Mouse (Mus musculus): ENCODE results near the gene Pik3ca.

Gene Pik3ca

GRCm38 (mm10) chr3:32397461-32398174 lies at the start of gene Pik3ca:
Gene Pik3ca (plus strand): TSS chr3:32397671.
- DNase-seq: peak; percentile 66

DNA sequence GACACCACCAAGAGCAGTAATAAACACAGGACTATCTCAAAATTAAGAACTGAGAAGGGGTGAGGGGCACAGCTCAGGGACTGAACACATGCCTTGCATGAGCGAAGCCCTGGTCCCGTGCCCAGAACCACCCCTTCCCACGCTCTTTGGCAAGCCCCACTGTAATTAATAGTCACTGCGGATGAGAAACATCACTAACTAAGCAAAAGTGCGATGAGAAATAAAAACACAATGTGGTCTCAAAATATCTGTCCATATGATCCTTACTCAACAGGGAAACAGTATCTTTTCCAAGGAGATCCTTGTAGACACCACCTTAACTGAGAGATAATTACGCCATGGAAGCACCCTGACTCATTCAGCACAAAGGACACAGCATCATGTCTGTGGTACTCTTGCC lies 49.6 kb upstream of the Pik3ca start:
- peak; percentile 50 for DNase-seq

DNA sequence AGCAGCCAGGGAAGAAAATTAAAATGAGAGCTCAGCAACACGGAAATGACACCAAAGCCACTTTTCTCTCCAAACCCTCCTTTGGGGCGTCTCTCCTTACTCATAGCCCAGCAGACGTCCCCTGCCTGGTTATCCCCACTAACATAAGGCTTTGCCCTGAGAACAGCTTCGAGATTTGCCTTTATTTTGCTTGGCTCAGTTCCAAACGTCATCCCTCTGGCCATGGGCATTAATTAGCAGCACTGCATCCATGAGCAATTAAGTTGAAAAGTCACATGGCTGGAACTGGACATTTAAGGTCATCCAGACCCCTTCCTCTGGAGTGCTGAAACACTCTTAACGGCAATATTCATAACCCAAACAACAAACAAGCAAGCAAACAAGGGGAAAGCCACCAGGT lies 36.2 kb upstream of the Pik3ca start:
- DNase-seq: no peak

DNA sequence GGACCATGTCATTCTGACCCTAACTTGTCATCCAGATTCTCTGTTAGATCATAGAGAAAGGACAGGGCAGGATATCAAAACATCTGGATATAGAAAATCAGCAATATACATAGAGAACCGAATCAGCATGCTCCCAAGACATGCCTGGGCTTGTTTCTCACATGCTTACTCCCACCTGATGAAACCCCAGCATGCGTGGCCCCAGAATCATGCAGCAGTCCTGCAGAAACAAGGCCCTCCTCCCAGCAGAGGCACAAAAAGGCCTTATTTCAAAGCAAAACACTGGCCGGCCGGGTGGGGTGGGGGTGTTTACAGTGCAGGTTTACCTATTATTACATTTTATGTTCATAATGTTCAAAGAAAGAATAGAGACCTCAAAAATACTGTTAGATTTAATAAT lies 33.3 kb upstream of the Pik3ca start:
- no peak for DNase-seq

DNA sequence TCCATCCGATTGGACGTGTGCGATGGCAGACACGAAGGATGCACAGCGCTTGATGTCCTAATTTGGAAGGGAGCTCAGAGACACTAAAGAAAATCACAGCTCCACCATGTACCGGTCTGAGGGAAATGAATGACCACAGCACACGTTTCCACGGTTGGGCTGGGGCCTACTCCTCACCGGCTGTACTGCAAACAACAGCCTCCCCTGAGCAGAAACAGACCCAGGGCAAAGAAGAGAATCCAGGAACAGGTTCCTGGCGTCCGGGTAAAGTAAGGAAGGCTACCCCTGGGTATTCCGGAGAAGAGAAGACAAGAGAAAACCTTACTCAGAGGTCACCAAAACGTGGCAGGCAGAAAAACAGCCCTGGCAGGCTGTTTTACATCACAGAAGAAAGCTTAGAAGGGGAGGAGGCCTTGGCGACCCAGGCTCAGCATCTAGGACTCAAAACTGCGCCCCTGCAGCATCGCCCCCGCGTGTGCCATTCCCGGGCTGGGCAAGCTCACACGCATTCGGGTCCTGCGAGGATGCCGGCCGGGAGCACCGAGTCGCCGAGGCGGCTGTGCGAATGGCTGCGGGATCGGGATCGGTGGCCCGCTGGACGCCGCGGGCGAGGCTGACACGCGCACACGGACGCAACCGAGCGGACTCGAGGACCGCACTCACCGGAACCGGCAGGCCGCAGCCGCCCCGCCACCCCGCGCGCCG lies 32.5 kb upstream of the Pik3ca start:
- DNase-seq: peak; percentile 25

- peak; percentile 85 for DNase-seq
These were observed 31.8 kb upstream of the Pik3ca start, which contains the start of gene Zmat3 for GRCm38 (mm10) chr3:32365546-32366245. Gene Zmat3 (minus strand): TSS chr3:32366014.

DNA sequence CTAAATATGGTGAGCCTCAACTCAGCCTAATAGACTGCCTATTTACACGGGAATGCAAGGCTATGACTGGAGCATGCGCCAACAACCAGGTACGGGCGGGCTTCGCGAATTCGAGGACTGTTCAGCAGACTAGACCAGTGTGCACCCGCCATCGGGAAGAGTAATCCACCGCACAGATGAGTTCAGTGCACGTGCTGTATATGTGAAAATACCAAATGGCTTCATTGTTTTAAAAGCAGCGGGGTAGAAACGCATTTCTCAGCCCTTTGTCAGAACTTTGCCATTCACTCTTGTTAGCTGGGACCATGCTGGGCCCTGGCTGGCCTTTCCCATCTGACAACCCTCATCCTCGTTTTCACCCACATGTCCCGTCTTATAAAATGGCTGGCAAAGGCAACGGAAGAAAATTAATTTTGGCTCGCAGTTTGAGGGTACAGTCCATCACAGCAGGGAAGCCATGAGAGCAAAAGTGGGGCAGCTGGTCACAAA lies 31.2 kb upstream of the Pik3ca start:
- DNase-seq: peak; percentile 21

DNA sequence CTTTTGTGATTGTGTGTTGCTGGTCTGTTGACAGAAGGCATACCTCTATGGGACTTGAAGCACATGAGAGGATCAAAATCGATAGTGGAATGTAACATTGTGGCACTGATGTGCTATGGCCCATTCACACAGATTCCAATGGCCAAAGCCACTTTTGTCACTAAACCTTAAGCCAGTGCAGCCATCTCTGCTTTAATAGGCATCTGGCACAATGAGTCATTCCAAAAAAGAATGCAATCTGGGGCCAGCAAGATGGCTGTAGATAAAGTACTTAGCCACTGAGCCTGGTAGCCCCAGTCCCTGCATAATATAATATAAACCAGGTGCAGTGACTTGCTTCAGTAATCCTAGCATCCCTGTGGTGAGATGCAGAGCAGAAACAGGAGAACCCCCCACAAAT lies 30.0 kb upstream of the Pik3ca start:
- DNase-seq: no peak

GRCm38 (mm10) chr3:32371957-32372356 lies 25.5 kb upstream of the Pik3ca start:
- DNase-seq: no peak

- DNase-seq: no peak
These were observed 25.0 kb upstream of the Pik3ca start for GRCm38 (mm10) chr3:32372470-32372869.

GRCm38 (mm10) chr3:32373236-32373635 lies 24.2 kb upstream of the Pik3ca start:
- no peak for DNase-seq

DNA sequence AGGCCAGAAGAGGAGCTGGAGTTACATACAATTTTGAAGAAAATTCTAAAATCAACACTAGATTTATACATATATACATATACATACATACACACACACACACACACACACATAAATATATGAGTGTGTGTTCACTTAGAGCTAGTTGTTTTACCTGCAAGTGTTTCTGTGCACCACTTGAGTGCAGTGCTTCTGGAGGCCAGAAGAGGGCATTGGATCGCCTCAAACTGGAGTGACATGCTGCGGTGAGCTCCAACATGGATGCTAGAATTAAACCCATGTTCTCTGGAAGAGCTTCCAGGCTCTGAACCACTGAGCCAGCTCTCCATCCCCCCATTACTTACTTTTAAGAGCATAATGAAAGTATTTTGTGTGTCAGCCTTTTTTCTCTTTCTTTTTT lies 17.6 kb upstream of the Pik3ca start:
- no peak for DNase-seq

DNA sequence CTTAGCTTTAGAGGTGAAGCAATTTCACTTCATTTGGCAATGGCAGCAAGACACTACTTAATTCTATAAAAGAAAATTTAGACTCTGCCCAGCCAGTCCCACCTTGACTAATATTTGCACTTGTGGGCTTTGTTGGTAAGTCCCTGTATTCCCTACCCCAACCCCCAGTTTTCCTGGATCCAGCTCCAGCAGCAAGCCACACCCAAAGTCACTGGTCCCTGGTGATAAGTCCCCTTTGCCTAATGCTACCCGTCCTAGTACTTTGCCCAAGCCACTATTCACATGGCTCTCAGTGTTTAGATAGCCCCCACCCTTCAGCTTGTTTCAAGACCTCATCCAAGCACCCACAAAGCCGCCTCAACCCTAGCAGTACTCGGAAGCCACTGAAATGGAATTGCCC lies 15.9 kb upstream of the Pik3ca start:
- no peak for DNase-seq

GRCm38 (mm10) chr3:32392841-32393240 lies 4.6 kb upstream of the Pik3ca start:
- no peak for DNase-seq

DNA sequence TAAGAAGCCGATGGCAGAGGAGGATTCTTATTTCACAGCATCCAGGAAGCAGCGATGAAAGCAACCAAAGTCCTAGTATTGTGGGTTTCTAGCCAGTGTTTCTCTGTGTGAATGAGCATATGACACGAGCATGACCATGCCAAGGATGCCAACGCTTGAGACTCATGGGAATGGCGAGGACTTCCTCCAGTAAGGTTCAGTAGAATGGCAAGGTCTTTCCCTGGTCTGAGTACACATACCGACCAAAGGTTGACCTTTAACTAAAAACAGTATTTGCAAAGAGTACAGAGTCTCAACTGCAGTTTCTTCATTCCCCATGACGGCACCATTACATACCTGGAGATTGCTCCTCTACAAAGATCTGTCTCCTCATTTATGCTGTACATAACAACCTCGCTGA lies 3.5 kb upstream of the Pik3ca start:
- no peak for DNase-seq

- DNase-seq: peak; percentile 12
These were observed 1.5 kb upstream of the Pik3ca start for GRCm38 (mm10) chr3:32395771-32396551.

GRCm38 (mm10) chr3:32396794-32397460 lies 544 bp upstream of the Pik3ca start:
- peak; percentile 98 for DNase-seq

- DNase-seq: no peak
These were observed 686 bp downstream of the Pik3ca start for GRCm38 (mm10) chr3:32398175-32398538.

- DNase-seq: no peak
These were observed 1.2 kb downstream of the Pik3ca start for GRCm38 (mm10) chr3:32398623-32399022.

GRCm38 (mm10) chr3:32399381-32399780 lies 1.9 kb downstream of the Pik3ca start:
- DNase-seq: no peak

DNA sequence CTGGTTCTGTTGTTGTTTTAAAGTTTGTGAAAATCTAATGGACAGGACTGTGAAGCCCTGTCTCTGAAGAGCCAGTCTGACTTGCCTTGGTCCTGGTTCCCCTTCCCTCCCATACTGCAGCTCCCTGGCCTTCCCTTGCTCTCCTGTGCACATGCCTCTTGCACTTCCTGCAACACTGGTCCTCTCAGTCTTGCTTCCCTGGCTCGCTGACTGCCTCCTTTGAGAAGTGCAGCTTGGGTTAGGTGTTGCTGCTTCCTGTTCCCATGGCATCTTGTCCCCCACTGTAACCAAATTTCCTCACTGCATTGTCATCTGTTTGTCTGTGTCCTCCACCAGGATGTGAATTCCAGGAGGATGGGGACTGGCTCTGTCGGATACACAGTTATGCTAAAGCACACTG lies 2.5 kb downstream of the Pik3ca start:
- no peak for DNase-seq

DNA sequence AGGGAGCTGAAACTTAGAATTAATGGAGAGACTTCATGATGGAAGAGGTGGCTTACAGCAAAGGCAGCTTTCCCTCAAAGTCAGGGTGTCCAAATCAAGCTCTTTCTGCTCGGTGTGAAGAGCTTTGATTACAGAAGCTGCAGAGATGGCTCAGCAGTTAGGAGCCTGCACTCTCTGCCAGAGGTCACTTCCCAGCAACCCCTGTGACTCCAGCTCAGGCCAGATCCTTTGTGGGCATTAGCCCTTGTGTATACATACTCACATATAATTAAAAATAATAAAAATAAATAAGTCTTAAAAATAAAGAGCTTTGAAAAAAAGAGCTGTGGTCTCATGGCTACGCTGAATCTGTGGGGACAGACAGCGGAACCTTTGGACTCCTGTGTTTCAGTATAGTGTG lies 4.1 kb downstream of the Pik3ca start:
- DNase-seq: no peak
